Mouse (Mus musculus) right cerebral cortex, postnatal 4 days (tissue): ENCODE data around the gene Bag6.

Experiments used
- DNase-seq: peaks from one replicate; pipeline ENCODE4 v3.0.0-alpha.2; 2022

Gene Bag6

DNA sequence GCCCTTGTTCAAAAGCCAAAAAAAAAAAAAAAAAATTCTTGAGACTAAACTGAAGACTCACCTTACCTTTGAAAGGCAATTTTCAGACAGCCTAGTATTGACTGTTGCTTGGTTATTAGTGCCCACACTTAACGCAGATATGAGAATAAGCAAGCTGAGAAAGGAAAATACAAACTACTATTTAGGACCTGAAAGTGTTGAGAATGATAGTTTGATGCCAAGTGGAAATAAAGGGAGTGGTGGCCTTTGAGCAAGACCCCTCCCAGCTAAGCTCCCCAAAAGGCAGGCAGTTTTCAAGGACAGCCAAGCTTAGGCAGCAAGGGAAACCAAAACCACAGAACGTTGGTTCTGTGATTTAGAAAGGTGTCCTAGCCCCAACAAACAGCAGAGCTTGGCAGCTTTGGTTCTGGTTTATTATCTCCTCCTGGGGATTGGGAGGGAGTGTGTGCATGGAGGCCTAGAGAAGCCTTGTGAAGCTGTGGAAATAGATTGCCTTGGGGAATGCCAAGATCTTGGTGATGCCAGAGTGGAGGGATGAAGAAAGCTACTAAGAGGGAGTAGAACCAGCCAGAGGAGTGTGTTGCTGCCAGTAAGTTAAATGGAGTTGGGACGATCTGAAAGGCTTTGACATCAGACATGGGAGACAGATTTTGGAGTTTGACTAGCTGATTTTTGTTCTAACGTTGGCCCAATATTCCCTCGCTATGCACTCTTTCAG lies 13.1 kb downstream of the Bag6 start:
- DNase-seq, result no peak

DNA sequence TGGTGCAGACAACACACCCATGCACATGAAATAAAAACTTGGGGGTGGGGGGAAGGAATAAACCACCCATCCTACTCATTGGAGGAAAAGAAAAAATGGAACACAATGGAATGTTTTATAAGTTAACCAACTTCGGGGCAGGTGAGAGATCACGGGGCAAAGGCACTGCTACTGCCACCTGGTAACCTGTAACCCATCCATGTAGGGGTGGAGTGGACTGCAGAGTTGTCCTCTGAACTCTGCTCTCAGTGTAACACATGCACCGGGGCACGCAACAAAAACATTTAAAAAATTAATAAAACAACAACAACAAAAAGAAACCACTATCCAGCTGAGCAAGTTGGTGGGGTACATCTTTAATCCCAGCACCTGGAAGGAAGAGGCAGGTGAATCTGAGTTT lies 17.1 kb downstream of the Bag6 start:
- no peak for DNase-seq

DNA sequence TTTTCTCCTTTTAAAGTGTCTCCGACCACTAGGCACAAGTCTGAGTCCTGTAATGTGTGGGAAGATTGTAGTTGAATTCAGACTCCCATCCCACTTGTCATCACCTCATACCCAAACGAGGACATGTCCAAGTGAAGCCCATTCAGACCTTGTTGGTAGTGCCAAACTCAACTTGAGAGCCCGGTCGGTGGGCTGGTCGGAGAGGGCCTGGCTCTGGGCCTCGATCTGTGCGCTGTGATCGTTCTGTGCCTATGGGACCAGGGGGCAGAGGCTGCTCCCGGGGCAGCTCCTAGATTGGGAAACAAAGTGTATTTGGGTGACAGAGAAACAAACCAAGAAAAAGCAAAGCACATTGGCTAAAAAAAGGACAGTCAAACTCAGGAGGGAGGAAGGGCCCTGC lies 18.1 kb downstream of the Bag6 start:
- no peak for DNase-seq

DNA sequence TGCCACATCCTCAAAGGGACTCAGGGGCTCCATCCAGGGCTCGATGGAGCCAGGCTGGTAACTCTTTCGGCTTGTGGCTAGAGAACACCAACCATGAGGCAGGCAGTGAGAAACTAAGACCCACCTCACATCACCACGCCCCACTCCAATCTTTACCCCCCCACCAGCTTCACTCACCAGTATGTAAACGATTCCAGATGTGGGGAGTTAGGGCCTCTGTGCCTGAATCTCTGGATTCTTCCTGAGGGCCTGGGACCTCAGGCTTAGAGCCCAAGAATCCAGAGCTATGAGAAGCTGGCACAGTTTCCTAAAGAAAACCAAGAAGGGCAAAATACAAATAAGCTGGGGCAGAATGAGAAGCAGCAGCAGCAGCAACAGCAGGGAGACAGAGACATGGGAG lies 19.0 kb downstream of the Bag6 start:
- DNase-seq, result no peak

DNA sequence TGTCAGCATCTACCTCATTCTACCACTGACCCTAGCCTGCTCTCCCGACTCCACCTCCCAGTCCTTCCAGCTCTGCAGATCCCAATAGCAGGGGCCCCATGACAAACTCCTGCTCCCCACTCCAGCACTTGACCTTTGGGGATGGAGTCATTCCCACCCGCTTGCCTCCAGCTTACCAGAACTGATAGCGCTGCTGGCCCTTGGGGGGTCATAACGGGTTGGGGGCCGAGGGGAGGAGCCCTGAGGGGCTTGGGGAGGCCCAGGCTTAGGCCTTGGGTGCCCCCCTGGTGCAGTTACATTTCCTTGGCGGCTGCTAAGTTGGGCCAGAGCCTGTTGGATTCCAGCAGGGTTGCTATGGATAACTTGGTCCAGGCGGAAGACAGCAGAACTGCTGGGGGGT lies 19.6 kb downstream of the Bag6 start:
- DNase-seq, result no peak

DNA sequence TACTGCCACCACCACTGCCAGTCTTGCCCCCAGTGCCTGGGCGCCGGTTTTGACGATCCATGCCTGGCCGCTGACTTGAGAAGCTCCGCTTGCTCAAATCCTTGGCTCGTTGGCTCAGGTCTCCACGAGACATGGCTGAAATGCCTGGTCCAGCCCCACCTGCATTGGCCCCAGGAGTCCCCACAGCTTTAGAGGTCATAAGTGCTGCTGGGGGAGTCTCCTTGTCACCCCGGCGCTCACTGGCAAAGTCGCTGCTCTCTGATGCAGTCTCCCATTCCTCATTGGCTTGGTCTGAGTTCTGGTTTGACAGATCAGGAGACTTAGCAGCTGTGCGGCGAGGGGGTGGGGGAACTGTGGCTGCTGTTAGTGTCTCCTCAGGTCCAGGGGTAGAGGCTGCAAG lies 20.5 kb downstream of the Bag6 start:
- DNase-seq, result no peak

DNA sequence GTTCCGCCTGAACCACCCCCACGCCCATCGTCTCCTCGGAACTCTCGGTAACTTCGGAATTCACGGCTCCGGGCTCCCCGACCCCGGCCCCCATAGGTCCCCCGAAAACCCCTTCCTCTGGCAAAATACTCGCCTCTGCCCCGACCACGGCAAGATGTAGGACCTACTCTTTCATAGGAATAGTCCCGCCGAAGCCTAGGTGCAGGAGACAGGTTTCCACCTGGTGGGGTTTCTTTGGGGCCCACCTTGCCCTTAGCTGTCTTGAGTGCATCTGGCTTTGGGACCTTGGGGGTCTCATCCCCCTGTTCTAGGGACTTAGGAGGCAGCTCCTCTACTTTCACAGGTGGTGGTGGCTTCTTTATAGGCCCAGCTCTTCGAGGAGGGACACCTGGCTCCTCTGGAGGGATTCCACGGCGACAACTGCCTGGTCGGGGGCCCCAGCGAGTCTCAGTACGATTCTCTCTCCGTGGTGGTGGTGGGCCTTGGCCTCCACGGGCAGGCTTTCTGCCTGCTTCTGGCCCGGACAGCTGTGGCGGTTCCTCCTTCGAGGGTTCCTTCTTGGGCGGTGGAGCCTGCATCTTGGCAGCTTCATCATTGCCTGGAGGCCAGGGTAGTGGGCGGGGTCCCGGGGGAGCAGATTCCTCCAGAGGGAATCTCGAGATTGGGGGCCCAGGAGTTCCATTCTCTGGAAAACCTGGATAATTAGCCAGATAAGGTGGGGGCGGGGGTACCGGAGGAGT lies 21.7 kb downstream of the Bag6 start:
- DNase-seq, result no peak

DNA sequence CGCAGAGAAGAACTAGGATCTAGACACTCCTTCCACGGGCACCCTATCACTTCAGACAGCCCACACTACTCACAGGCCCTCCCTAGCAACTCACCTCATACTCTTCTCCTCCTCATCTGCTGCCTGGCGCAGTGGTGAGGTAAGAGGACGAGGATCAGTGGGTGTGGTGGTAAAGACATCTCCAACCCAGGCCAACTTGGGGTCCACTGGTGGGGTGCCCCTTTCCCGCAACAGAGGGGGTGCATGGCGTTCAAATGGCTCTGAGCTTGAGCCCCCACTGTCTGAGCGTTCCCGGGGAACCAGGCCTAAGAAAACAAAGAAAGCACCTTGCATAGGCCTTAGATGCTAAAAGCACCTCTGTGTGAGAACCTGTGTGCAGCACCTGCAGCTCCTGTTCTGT lies 22.3 kb downstream of the Bag6 start:
- DNase-seq, result no peak

DNA sequence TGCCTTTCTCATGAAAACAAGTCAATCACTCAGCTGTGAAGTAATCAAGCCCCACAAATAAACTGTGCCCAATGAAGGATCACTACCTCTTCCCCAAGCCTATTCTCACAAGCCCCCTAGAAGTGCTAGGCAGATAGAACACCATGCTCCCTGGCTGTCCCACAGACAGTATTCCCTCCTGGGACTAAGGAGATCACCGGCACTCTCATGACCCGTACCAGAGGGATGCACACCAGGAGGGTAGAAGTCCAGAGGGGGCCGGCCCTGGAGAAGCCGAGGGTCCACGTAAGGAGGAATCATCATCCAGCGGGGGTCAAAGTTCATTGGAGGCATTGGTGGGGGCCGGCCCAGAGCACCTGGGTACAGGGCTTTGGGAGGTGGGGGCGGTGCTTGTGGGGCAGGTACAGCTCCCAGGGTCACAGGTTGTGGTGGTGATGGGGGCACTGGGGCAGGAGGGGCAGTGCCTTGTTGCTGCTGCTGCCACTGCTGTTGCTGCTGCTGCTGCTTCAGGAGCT lies 22.7 kb downstream of the Bag6 start:
- DNase-seq, result no peak

DNA sequence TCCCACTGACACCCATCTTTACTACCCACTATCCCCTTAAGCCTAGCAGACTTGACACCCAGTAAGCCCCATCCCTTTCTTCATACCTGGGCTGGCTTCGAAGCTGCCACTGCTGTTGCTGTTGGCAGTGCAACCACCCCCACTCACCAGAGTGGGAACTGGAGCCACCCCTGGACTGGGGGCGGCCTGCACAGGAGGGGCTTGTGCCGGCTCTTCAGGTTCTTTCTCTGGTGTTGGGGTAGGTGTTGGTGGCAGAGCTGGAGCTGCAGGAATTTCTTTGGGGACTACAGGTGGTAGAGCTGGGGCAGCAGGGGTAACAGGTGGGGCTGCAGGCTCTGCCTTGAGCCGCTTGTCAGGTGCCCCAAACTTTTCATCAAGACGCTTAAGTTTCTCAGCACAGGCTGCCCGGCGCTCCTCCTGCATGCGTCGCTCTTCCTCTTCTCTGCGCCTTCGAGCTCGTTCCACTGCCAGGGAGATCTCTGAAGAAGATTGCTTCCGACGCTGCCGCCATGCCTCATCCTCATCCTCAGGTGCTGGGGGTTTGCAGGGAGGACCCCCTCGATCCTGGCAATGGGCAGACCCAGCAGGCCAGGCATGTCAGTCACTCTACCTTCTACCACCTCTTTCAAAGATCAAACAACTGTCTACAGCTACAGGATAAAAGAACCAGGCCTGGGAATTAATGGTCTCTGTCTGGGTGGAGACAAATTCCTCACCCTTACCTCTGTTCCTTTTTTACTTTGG lies 24.0 kb downstream of the Bag6 start:
- no peak for DNase-seq

DNA sequence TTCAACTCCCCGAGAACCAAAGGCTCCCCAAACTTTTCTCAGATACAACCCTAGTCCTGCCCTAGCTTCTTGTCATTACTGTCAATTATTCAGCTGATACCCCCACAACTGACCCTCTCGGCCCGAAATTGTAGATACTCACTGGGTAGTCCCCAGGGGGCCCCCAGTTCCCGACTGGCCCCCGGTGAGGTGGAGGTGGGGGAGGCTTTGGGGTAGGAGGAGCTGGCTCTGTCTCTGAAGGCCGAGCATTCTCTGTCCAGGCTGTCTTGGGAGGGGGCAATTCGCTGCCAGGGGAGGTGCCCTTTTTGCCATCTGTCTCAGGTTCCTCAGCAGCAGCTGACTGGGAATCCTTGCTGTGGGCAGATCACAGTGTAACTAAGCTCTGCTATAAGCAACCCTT lies 24.7 kb downstream of the Bag6 start:
- DNase-seq, result no peak

DNA sequence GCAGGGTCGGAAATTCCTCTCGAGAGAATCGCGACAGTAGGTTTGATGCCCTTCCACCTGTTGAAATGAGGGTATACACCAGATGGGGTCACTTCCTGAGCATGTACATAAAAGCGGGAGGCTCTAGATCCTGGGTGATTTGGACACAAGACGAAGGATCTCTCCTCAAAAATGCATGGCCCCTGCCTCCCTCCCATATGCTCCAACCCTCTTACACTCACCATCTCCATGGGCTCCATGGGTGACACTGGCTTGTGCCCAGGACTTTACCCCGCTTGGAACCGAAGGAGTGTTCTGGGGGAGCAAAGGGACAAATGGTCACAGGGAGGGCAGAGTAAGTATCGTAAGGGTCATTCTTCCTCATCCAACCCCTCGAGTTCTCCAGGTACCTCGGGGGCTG lies 26.4 kb downstream of the Bag6 start:
- DNase-seq, result no peak

DNA sequence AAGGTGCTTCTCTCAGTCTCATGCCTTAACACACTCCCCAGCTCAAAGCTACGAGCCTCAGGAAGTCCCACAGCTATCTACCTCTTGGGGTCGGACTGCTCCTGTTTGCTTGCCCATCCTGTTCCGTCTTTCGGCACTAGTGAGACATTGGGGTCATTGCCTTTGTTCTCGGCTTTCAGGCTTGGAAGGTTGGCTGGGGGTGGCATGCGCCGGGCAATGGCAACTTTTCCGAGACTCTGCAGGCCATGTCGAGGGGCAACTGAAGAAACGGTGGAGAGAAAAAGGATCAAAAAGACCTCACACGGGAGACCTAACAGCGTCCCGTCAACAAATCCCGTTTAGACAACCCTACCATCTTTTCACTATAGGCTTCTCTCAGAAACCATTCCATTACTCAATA lies 27.1 kb downstream of the Bag6 start:
- no peak for DNase-seq

DNA sequence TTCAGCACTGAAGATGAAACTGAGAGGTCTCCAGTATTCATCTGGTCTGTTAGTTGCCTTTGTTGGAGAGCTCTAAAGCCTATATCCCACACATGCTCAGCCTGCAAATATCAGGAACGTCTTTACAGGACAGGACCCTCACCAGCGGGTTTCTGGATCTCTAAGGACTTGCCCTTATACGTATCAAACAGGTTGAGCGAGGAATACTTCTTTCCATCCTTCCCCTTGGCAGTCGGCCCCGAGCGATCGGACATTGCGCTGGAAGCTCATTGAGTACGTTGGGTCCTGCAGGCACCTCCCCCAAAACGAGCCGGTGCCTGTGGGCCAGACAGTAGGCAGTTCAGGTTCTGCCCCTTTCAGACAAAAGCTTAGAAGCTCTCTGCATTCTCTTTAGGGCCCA lies 27.8 kb downstream of the Bag6 start:
- no peak for DNase-seq

DNA sequence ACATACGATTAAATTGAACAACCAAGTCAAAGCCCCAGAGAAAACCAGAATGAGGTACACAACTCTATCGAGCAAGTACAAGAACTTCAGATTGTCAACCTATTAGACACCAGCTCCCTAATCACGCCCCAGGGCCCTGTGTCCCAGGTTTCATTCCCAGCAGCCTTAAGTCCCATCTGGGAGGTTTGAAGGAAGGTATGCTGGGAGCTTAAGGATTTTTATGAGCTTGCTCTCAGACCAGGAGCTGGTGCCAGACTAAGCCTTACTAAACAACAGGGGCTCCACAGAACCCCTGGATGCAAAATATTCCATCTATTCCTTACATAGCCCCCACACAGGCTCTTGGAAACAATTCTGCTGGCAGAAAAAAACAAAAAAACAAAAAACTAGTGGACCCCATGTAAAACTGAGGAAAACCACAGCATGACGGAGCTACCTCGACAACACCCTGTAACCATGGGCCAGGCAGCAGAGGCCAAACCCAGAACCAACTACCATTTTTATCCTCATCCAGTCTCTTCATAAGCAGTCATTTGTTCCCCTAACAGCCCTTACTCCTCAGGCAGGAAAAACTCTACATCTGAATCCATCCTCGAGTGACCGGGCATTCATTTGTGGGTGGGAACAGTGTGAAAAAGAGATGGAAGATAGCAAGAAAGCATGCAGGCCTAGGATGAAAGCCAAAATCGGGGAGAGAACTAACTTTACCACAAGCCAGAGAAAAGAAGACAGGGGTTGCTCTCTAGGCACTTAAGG lies 28.5 kb downstream of the Bag6 start:
- DNase-seq, result no peak

DNA sequence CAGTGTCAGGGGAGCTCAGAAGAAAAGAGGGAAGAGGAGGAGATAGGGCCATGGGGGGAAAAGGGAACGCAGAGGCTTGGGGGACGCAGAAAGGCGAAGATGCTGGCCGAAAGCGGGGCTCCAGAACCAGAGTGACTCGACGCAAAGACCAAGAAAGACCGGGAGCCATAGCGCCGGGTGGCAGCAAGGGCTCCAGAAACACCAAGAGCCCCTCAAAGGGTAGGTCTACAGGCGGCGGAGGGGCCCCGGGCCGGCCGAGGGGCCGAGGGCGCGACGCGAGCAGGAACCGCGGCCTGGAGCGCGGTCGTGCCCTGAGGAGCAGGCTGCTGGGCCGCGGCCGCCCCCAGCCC lies 29.2 kb downstream of the Bag6 start:
- no peak for DNase-seq

DNA sequence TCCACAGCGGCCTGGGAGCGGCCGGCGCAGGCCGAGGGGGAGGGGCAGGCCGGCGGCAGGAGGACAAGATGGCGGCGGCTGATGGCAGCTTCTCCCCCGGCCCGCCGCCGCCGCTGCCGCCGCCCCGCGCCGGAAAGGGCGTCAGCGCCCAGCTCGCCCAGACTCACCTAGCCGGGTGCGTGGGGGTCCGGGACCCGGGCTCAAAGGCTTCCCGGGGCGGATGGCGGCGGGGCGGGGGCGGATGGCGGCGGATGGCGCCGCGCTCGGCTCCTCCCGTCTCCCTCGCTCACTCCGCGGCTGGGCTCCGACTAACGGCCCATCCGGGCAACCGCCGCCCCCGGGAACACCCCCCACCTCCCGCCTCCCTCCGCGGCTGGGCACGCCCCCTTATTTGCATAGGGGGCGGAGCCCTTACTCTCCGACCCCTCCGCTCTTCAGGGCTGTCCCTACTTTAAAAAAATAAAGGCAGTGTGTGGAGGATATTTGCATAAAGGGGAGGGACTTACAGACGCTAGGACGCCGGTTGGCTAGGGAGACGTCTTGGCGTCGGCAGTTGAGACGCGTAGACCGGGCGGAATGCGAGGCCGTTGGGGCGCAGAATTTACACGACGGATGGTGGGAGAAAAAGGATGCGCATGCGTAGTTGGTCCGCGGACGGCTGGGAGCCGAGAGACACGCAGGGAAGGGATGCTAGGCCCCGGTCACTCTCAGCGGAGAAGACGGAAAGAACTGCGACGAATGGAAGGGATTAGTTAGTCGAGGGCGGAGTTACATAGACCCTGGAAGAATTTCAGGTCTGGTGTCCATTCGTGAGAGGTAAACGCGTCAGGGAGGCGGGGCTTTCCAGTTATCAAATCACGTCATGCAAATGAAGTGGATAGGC lies 29.8 kb downstream of the Bag6 start, which contains the start of gene Prrc2a:
Gene Prrc2a (minus strand): TSS at position 330 of the 883 bp plus-strand sequence.
- peak; percentile 98 for DNase-seq

DNA sequence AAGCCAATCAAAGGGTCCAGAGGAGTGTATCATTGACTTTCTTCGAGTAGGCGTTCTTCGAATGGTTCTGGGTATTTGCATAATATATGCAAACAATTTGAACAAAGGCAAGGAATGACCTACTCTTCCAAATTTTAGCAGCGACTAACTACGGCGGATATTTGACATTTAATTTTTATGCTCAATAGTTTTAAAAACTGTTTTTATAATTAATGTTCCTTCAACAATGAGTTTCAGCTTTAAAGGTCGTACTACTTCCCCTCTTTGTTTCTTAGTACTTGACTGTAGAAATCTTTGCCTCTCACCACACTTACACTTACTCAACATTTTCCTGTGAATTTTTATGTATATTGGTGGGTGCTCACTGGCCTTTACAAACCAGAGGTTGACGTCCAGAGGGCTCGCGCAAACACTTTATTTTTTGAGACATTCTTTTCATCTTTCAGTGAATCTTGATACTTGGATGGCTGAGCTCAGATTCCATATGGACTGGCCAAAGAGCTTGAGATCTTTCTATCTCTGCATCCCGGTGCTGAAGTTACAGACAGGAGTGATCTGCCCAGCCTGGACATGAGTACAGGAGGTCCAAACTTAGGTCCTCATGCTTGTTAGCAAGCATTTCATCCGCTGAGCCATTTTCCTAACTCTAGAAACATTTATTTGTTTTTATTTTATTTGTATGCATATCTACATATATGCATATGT lies 30.6 kb downstream of the Bag6 start:
- no peak for DNase-seq

DNA sequence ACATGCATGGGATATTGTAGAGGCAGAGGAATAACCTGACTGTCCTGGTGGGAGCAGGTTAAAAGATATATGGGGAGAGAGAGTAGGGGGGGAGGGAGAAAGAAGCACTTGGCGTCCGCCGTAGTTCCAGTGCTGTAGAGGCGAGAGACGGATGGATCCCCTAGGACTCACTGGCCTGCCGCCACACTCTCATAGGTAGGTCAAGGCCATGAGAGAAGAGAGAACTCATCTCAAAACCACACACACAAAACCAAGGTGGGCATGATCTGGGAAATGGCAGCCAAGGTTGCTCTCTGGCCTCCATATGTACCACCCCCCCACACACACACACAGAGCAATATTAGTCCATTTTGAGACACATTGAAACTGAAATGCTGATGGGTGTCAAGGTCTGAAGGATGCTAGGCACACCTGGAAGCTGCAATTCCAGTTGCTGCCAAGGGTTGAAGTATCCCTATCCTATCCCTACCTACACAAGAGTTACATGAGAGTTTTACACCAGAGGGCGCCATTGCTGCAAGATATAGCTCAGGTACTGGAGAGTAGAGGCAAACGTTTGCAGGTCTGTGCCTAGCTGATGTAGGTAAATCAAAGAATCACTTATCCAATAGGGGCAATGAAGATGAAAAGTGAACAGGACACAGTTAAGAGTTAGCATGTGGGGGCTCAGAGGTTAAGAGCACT lies 31.5 kb downstream of the Bag6 start:
- DNase-seq, result peak; percentile 61

DNA sequence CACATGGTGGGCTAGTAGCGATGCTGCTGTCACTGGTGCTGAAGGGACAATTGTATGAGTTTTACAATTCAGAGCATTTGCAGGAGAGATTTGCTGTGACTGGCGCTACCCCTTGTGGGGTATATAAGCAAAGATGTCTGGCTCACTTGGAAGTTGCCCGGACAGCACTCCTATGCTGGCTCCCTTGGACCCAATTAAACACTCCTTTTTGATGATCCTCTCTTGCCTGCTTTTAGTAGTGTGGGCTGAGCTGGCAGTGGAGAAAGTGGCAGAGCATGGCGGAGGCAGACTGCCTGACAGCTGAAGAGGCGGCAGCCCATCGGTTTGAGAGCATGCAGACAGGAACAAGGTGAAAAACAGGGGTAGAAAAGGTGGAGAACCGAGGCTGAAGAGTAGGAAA lies 32.8 kb downstream of the Bag6 start:
- no peak for DNase-seq
